Mouse (Mus musculus) cerebellum, adult (tissue): Measurements from ENCODE around the gene Pax6.

Experiments used
- ATAC-seq: cut with Nextera tagmentation; 2 replicates; pipeline ENCODE4 v1.9.2; 2017; ENCODE audit warnings: mild to moderate bottlenecking, moderate library complexity, mixed read lengths; ENCODE audit not compliant: insufficient number of reproducible peaks, low FRiP score, low TSS enrichment

Pax6 gene

DNA sequence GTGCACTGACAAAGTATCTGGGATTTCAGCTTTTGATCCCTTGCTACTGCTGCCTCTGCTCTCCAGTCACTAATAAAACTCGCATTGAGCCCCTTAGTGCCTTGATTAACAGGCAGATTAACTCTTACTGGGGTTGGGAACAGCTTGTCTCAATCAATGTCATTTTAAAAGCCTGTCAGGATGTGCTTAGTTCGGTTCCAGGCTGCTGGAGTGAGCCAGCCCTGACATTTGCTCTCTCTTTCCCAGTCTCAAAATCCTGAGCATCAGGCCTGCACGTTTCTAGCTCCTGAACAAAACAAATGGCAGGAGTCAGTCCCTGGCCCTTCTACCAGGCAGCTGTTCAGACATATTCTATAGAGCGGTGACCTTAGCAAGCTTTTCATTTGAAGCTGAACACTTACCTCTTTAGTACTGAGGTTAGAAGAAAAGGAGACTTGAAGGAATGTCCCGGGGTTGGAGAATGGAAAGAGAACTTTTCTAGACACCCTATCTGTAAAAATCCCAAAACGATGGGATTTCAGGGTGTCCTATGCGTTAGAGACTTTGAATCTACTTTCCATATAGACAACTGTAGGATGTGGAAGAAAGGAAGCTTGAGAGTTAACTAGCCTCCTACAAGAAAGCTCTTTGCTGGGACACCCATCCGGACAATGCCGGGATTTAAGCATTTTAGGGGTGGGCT lies 2.6 kb downstream of the Pax6 start:
- ATAC-seq = no peak

DNA sequence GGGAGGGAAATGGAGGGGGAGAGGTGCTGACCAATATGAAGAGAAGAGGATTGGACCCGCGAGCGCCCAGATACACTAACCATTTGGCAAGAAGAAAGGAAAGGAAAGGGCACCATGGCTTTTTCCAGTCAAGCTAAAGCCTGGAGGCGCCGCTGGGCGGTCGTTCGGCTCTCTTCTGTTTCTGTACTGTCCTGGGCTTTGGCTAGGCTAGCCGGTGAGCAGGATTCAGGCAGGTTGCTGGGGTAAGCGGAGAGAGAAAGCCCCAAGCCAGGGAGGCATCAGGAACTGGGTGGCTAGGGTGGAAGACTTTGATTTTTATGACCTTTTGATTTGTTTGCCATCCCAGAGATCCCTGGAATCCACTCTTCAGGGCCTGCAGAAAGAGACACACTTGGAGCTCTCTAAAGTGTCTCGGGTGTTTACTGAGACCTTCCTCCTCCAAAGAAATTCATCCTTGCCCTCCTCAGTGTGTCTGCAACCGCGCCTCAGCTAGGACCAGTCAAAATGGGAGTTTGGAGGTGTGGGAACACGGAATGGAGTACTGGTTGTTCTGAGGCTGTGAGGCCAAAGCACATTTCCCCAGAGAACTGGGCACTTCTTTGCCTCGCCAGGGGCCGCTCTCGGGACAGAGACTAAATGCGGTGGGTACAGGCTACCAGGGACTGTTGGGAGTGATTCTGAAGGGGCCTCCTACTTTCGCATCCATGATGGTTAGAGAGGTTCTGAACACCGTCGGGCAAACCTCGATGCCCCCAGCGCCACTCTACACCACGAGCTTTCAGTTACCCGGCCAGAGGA lies 3.3 kb downstream of the Pax6 start:
- no peak for ATAC-seq

DNA sequence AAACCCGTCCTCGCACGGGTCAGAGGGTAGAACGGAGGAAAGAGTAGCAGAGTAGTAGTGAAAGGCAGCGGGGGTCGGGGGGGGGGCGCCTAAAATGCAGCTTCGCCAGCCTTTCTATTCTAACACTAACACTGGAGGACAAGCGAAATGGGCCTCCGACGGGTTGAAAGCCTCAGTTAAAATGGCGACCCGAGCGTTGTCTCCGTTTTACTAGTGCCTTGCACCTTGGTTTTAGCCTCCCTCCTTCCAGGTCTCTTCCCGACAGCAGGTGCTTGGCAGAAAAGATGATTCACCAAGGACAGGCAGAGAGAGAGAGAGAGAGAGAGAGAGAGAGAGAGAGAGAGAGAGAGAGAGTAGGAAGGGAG lies 3.9 kb downstream of the Pax6 start:
- ATAC-seq = no peak

DNA sequence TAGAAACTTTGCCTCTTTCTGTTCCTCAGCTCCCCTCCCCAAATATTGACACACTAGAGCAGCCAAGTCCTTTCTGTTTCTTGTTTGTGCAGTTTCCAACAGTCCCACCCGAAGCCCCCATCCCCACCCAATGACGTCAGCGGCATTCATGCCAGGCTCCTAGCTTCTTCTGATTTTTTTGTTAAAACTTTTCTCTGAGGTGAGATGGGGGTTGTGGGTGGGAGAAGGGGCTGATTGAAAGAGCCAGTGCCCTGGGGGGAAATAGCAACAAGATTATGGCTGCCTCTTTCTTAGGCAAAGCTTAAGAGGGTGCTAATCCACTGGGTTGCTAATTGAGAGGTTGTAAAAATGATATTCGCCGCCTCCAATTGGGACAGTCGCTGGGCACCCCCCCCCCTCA lies 4.4 kb downstream of the Pax6 start:
- ATAC-seq = no peak

DNA sequence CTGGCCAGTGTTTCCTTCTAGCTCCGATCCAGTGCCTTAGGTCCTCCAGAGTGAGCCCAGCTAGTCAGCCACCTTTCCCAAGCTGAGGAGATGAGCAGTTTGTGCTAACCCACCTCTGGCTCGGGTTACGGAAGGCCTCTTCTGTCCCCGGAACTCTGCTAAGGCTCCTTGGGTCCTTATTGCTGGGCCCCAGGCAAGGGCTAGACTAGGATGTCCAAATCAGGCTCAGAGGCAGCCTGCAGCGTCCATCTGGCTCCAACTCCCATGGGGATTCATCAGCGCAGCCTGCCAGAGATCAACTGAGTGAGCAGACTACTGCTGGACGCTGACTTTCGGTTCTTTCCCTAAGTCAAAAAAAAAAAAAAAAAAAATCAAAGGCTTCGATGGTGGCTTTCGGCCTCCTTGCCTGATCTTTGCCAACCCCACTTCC lies 4.9 kb downstream of the Pax6 start:
- ATAC-seq = peak; percentile 12; the same call in 1 of the 2 replicates

DNA sequence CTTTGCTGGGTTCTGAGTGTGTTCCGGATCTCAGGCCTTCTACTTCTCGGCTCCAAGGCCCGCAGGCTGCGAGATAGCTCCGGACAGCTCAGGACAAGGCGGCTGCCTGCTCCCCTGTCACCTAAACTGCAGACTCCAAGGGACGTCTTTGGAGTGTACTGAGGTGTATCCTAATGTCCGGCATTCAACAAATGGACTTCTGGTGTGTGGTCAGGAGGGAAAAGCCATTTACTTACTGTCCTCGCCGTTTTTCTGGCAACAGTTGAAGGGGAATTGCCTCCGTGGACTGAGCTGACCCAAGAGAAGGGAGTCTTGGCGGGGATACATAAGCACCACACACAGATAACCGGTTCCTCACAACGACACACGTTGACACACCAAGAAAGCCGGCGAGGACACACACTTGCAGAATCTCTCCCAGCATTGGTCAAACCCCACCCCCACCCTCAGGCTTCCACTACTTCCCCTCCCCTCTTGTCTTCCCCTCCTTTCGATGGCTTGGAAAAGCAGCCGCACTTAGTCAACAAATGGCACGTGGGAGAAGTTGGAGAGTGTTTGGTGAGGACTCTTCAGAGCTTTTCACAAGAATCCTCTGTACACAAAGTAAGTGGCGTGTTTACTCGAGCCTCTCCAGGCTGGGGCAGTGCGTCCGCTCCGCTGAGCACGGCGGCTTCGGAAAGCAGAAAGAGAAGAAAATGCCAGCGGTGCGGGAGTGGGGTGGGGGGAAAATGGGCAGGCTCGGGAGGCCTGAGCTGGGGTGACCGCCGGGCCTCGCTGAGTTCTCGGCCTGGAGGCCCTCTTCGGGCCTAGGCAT lies 5.6 kb downstream of the Pax6 start:
- no peak for ATAC-seq

DNA sequence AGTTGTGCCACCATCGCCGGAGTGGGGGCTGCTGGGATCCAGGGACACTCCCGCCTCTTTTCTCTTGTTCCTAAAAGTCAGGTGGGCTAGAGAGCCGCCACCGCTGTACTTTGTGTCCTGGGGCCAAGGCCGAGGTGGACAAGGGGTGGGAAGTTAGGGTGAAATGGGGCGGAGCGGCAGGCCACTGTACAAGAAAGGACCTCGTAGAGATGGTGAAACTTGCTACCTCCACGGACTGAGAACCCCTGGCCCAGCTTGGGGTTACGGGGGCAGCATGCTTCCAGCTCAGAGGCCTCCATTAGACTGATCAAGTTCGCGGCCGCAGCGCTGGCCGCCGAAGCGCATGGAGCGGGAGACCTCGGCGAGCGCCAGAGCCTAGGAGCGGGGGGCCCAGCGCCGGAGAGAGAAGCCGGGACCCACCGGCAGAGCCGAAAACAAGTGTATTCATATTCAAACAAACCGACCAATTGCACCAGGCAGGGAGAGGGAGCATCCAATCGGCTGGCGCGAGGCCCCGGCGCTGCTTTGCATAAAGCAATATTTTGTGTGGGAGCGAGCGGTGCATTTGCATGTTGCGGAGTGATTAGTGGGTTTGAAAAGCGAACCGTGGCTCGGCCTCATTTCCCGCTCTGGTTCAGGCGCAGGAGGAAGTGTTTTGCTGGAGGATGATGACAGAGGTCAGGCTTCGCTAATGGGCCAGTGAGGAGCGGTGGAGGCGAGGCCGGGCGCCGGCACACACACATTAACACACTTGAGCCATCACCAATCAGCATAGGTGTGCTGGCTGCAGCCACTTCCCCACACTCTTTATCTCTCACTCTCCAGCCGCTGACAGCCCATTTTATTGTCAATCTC lies 6.4 kb downstream of the Pax6 start:
- ATAC-seq = peak; percentile 75

DNA sequence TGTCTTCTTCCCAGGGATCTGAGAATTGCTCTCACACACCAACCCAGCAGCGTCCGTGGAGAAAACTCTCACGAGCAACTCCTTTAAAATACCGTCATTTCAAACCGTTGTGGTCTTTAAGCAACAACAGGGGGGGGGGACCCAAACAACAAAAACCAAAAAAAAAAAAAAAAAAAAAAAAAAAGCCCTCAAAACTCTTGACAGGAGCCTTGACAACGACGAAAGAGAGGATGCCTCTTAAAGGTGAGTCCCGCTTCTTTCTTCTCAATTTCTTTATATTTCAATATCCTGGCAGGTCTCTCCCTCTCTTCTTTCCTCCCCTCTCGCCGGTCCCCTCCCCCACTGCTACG lies 7.0 kb downstream of the Pax6 start:
- no peak for ATAC-seq

DNA sequence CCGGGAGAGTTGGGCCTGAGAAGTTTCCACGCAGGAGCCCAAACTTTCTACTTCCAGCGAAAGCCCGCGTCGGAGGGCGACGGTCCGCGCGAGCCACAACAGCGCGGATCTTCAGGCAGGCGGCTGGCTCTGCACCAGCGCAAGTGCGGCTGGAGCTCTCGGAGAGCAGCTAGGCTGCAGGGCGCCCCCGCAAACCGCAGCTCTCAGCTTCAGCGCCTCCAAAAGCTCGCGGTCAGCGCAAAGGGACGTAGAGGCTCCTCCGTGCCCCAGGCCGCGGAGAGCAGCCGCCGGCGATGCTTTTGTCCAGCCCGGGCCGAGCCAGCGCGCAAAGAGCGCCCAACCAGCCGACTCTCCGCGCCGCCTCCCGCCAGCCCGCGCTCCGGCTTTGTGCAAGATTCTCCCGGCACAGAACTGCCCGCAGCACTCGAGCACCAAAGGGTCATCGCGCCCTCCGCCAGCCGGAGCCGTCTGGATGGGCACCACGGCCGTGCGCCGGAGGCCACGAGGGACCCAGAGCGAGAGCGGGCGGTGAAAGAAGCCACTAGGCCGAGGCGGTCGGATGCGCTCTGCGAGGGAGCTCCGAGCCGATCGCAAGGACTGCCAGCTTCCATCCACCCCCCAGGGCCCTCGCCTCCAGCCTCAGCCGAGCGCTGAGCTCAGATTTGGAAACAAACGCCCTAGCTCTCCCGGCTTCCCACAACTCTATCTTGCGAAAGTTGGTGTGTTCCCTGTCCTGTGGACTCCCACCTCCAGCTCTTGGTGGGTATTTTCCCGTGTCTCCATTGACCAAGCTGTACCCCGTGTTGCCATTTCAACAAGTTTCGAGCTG lies 7.6 kb downstream of the Pax6 start:
- no peak for ATAC-seq

DNA sequence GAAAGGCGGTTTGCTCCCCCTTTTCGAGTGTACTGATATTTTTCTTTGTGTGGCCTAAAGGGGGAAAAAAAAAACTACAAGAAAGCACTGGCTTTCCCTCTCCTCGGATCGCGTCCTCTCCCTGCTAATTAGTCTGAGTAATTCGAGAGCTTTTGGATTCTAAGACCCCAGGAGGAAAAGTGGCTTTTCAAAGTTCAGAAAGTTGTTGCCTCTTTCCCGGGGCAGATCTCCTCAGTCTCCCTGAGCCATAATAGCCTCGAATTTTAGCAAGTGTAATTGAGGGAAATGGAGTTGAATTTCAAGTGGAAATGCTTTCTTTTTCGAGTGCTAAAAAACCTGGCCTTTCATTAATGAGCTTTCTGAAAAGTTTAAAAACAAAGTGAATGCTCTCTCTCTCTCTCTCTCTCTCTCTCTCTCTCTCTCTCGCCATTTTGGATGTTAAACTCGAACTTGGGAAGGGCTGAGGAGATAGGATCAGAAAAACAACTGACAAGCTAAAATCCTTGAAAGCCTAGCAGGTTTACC lies 8.3 kb downstream of the Pax6 start:
- no peak for ATAC-seq

DNA sequence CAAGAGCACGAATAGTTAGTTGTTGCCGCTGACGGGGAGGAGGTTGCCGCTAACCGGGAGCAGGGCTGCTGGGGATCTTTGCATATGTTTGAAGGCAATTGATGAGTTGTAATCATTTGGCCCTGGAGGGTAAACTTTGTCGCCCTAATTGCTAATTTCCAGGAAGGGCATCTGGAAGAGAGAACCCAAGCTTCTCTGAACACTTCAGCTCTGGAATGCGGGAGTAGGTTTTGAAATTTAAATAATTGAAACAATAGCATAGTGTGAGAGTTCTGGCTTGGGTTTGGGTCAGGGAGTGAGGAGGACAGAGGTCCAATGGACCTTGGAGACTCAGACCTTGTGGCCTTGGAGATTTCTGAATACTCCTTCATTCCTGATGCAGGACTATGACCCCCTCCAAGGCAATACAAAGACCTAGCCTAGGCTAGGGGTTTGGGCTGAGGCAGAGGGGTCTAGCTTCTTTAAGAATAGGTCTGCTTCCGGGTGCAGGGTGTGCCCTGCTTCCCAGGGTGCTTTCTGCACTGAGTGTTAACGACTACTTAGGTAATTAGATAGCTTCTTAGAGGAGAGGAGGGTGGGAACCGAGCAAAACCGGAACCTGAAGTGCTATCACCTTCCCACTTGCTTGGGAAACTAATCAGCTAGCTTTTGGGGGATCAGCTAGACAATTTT lies 8.9 kb downstream of the Pax6 start:
- ATAC-seq = no peak

DNA sequence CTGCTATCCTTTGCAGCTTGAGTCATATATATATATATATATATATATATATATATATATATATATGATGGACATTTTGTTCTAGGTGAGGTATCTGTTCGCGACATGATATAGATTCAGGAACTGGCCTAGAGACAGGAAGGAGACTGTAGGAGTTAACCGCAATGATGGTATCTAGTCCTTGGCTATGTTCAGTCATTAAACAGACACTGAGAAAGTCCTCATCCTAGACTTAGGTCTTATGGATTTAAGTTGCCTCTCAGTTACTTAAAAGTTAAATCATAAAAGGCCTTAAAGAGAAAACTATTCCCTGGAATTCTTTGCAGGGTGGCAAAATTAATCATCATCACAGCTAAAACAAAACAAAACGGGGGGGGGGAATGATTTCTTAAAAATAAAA lies 9.6 kb downstream of the Pax6 start:
- ATAC-seq = no peak

DNA sequence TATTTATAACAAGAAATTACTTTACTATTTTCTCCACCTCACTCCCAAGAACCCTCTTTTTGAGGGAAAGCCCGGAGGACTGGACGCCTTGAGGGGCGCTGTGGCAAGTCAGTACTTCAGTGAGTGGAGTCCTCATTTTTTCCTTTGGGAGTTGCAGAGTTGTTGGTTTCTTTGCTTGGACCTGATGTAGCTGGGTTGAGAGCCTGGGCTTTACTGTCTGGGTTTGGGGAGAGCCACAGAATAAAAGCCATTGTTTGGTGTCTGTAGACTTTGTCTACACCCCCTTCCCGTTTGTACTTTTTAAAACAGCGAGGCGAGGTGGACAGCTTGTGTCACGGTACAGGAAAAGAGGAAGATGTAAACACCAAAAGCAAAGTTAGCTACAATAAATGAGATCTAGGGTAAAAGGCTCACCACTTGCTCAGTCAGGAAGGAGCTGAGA lies 10.2 kb downstream of the Pax6 start:
- ATAC-seq = no peak

DNA sequence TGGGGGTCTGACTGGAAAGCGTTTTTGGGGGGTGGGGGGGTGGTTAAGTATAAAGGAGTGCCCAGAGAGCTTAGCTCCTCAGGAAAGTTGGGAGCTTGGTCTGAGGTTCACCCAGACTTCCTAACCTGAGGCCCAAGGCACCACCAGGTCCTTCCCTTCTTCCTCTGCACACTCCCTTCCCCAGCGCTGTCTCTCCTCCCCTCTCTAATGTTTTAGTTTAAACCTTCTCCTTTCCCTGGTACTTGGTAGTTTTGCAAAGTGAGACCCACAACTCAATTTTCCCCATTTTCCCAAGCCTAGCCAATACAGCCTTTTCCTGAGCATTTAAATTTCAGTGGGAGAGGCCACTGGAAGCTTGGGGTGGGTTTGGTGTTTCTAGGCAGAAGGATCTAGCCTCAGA lies 10.6 kb downstream of the Pax6 start:
- no peak for ATAC-seq

DNA sequence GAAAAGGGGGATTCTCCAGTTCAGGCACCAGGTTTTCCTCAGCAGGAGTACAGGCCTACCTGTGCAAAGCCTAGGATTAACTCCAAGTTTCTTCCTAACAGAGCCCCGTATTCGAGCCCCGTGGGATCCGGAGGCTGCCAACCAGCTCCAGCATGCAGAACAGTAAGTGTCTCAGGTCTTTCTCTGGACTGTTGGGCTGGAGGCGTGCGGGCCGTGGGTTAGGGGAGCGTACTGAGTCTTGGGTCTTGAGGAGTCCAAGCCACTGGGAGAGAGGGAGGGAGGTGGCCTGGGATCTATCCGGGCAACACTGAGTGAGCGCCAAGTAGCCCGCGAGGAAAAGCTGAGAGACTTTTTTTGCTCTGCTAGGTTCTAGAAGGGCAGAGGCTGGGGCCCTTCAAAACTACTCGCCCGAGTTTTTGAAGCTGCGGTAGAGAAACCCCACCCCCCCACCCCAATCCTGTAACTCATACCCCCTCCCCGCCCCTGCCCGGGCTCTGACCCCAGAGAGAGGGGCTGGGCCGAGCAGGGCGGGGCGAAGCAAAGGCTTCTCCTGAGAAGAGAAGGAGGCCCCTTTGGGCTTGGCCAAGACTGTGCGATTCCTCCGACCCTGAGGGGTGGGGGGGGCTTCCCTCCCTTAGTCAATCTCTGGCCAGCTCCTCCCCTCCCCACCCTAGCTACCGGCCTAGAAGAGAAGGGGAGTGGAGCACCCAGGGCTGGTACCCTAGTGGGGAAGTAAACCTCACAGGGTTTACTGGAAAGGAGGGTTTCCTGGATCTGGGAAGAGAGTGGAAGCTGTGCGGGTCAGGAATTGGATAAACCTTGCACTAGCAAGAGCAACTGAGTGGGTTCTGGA lies 11.7 kb downstream of the Pax6 start:
- ATAC-seq = no peak

DNA sequence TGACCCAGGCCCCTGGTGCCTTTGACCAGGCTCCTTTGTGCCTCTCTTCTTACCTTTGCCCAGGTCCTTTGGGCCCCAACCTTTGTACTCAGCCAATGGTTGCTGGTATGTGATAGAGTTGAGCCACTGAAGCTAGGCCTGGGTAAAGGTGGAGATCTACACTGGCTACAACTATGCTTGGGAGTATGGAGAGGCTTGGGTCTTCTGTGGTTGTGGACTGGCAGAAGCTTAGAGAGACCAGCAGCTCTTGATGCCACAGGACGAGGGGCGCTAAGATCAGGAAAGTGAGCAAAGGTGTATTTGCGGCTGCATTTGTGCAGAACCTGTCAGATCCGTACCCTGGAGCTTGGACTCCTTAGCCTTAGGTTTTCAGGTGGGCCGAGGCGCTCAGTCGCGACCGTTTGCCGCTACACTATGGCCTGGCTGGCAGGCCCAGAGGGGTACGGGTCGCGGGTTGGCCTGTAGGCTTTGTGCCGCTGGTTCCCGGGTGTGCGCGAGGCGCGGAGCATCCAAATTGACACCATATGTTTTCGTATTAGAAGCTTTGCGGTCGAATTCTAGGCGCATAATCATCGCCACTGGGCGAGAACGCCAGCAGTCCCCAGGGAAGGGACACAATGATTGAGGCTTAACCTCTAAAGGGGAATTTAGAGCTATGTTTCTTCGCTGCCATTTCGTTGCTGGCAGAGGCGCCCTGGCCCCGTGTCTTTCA lies 12.5 kb downstream of the Pax6 start:
- no peak for ATAC-seq

DNA sequence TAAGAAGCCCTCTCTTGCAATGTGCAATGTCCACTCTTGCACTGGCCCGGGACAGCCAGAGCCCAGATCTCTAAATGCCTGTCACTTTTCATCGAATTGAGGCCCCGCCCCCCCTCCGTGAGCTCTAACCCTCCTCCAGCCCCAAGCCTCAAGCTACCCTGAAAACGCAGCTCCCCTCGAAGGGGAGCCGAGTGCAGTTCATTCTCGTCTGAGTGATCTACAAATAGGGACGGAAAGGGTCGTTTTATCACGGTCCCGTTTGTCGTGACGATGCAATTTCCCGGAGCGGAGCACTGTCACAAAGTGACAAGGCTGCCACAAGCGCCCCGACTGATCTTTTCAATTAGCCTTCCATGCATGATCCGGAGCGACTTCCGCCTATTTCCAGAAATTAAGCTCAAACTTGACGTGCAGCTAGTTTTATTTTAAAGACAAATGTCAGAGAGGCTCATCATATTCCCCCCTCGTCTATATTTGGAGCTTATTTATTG lies 13.4 kb downstream of the Pax6 start:
- peak; percentile 27; the same call in 1 of the 2 replicates for ATAC-seq
